Mouse (Mus musculus): ENCODE data around the gene Acp5. TPM values are rescaled to one million over a fixed set of nuclear protein-coding genes. Genes with fewer than 3 reads are reported as not detected.
"Not testable (repeated sequence)": the region's sequence is repeated elsewhere in the genome, so short reads cannot be mapped to it uniquely, and the experiment has no call there.

The Acp5 gene
- polyA plus RNA-seq, 1 experiment from 2014 or later, result 16.7 TPM

DNA sequence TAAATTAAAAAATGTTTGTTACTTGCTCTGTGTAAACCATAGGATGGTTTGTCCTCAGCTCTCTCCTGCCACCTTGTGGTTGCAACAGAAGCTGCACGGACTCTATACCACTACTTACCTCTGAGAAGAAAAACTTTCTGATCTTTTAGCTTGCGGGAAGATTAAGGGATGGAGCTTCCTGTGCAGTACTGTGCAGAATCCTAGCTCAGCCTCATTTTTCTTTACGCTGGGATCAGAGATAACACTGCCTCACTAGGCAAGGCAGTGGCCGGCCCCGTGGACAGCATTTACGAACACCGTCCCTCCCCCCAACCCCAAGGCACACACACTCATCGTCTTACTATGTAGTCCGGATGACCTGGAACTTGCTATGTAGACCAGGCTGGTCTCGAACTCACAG is 20.1 kb upstream of the Acp5 start:
- Histone ChIP-seq H3K4me3 (peak overlapping the region; percentile 69), H3K4me1 (peaks cover 18% of the 10 kb centered on the region), H3K27me3 (ENCODE audit: low read depth, poor library complexity, severe bottlenecking) (peaks cover 16% of the 10 kb centered on the region), H3K36me3 (peaks cover 10% of the 10 kb centered on the region), H3K27ac (no peak overlapping the region), H3K9me3 (replicated peaks) (no peaks in the 10 kb centered on the region)
- peak; percentile 77 for DNase-seq (ENCODE audit: low spot score)
- 27% methylated on average over 10 of the region's 10 CpGs for WGBS

DNA sequence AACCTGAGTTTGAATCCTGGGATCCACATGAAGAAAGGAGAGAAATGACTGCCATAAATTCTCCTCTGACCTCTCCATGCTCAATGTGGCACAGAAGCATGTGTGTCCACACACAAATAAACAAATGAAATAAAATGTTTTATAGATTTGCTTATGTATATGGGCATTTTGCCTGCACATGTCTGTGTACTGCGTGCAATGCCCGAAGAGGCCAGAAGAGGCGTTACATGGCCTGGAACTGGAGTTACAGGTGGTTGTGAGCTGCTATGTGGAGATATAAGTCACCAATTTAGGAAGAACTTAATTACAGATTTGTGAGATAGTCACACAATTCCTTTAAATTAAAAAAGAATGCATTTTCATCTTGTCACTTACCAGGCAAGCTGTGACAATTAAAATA is 18.3 kb upstream of the Acp5 start:
- WGBS, result 90% methylated on average over 3 of the region's 3 CpGs

DNA sequence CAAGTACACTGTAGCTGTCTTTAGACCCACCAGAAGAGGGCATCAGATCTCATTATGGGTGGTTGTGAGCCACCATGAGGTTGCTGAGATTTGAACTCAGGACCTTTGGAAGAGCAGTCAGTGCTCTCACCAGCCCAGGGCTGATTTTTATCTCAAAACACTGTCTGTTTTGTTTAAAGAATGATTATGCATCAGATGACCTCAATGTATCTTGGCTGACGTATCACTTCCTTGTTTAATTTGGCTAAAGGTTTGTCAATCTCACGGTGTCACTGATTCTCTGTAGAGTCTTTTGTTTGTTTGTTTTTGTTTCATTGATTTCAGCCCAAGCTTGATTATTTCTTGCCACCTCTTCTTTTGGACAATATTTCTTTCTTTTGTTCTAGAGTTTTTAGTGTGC is 15.4 kb upstream of the Acp5 start:
- 95% methylated on average over 2 of the region's 2 CpGs for WGBS
- H3K27me3 ChIP-seq (ENCODE audit: low read depth, poor library complexity, severe bottlenecking), result no peaks in the 10 kb centered on the region
- no peak for DNase-seq (ENCODE audit: low spot score)
- H3K4me1 ChIP-seq, result peaks cover 5% of the 10 kb centered on the region; the same call in 1 of the 2 replicates
- no peak overlapping the region for H3K4me3 ChIP-seq
- peaks cover 8% of the 10 kb centered on the region; the same call in 1 of the 2 replicates for H3K9me3 ChIP-seq (replicated peaks)
- H3K36me3 ChIP-seq, result no peaks in the 10 kb centered on the region
- no peak overlapping the region for H3K27ac ChIP-seq

More for the DNA sequence above, 18.3 kb upstream of the Acp5 start:
- H3K27me3 ChIP-seq (ENCODE audit: low read depth, poor library complexity, severe bottlenecking), result peaks cover 15% of the 10 kb centered on the region
- no peak overlapping the region for H3K4me3 ChIP-seq
- peaks cover 18% of the 10 kb centered on the region for H3K4me1 ChIP-seq
- H3K9me3 ChIP-seq (replicated peaks), result peaks cover 3% of the 10 kb centered on the region; the same call in 1 of the 2 replicates
- peaks cover 10% of the 10 kb centered on the region for H3K36me3 ChIP-seq
- no peak overlapping the region for H3K27ac ChIP-seq
- DNase-seq (ENCODE audit: low spot score), result no peak

DNA sequence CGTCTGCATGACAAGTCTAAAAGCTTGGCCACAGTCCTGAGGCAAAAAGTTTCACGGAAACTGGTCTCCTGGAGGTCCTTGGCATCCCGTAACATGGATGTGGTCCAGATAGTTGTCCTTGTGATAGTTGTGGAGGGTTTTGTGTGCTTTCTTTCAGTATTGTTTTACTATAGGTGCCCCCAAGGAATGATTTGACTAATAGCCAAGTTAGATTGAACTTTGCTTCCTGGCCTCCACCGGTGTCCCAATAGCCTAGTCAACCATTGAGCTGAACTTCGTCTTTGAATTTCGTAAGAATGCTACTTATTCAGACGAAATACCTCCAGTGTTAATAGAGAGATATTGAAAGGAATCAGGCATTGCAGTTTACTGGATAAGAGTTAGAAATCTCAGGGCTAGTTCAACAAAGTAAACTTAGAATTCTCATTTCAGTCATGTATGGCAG is 14.8 kb upstream of the Acp5 start:
- DNase-seq (ENCODE audit: low spot score); H3K4me1 ChIP-seq; H3K27me3 ChIP-seq (ENCODE audit: low read depth, poor library complexity, severe bottlenecking); H3K9me3 ChIP-seq (replicated peaks); H3K27ac ChIP-seq; H3K36me3 ChIP-seq; H3K4me3 ChIP-seq: not testable (repeated sequence)
- 84% methylated on average over 7 of the region's 7 CpGs for WGBS

DNA sequence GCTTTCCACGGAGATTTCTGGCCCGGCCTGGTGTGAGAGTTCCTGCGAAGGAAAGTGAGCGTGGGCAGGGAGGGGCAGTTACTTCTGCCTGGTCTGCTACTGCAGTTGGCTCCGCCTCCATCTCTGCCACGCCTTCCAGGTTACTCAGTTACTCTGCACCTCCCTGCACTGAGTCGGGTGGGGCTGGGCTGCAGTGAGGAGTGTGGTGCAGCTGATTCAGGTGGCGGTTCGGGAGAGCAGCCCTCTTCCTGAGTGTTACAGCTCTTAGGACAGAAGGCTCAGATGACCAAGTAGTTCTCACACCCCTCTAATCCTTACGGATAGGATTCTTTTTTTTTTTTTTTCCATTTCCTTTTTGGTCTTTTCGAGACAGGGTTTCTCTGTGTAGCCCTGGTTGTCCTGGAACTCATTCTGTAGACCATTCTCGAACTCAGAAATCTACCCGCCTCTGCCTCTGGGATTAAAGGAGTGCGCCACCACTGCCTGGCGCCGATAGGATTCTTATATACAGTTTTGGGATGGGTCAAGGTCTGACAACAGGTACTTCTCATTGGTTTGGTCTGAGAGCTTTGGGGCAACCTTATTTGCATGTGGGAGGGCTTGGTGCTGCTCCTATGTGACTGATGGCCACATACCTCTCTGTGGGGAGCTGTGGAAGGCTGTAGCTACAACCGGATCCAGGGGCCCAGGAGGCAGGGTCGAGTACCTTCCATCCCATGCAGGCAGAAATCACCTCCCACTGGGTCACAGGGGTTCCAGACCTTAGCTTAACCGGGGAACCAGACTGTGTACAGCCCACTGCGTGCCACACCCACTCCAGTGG is 14.1 kb upstream of the Acp5 start:
- Histone ChIP-seq H3K27ac (no peak overlapping the region), H3K36me3 (no peaks in the 10 kb centered on the region), H3K27me3 (ENCODE audit: low read depth, poor library complexity, severe bottlenecking) (no peaks in the 10 kb centered on the region), H3K4me3 (no peak overlapping the region), H3K9me3 (replicated peaks) (peaks cover 8% of the 10 kb centered on the region; the same call in 1 of the 2 replicates), H3K4me1 (no peaks in the 10 kb centered on the region)
- no peak for DNase-seq (ENCODE audit: low spot score)
- WGBS, result 76% methylated on average over 20 of the region's 20 CpGs

DNA sequence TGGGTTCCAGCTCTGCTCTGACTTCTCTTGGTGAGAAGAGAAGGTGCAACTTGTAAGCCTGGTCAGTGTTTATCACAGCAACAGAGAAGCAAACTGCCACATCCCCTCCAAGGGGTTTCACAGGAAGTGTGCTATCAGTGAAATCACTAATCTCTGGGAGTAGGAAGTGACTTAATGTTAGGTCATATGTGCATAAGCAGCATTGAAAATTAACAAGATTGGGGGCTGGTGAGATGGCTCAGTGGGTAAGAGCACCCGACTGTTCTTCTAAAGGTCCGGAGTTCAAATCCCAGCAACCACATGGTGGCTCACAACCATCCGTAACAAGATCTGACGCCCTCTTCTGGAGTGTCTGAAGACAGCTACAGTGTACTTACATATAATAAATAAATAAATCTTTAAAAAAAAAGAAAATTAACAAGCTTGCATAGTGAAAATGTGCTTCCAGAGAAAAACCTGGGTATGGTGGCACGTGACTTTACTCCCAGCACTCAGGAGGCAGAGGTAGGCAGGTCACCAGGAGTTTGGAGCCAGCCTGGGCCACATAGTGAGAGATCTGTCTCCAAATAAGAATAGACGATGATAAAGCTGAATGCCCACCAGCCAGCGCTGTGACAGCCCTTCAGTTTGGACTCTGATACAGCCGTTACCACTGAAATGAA is 8.9 kb upstream of the Acp5 start:
- no peak for DNase-seq (ENCODE audit: low spot score)
- H3K9me3 ChIP-seq (replicated peaks), result peaks cover 8% of the 10 kb centered on the region; the same call in 1 of the 2 replicates
- H3K4me1 ChIP-seq, result no peaks in the 10 kb centered on the region
- no peaks in the 10 kb centered on the region for H3K36me3 ChIP-seq
- no peaks in the 10 kb centered on the region for H3K27me3 ChIP-seq (ENCODE audit: low read depth, poor library complexity, severe bottlenecking)
- no peak overlapping the region for H3K27ac ChIP-seq
- 89% methylated on average over 8 of the region's 8 CpGs for WGBS
- H3K4me3 ChIP-seq, result no peak overlapping the region

DNA sequence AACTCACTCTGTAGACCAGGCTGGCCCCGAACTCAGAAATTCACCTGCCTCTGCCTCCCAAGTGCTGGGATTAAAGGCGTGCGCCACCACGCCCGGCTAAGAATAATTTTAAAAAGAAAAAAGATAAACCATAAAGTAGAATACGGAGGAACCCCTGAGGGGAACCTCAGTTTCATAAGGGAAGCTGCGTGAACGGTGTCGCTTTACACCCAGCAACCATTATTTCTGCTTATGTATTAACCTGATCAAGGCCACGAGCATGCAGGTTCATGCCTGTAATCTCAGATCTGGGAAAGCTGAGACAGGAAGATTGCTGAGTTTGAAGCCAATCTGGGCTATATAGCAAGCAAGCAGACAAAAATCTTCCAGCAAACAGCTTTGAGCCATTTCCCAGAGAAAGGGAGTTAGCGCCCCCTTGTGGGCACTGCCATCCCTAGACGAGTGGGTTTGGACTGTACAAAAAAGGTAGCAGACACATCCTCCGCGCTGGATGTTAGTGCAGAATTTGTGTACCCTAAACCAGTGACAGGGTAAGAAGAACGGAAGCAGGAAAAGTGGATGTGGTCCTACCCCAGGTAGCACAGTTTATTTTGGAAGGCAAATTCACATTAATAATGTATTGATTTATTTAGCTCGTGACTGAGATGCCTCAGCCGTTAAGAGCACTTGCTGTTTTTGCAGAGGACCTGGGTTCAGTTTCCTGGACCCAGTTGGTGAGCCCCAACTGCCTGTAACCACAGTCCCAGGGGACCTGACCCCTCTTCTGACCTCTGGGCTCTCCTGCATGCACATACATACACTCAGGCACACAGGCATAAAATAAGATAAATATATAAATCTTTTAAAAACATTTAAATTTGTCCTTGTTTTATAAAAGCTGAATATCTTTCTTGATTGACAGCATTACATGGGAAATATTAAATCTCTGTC is 7.9 kb upstream of the Acp5 start:
- no peak overlapping the region for H3K4me3 ChIP-seq
- no peaks in the 10 kb centered on the region for H3K27me3 ChIP-seq (ENCODE audit: low read depth, poor library complexity, severe bottlenecking)
- H3K4me1 ChIP-seq, result no peaks in the 10 kb centered on the region
- 59% methylated on average over 17 of the region's 17 CpGs for WGBS
- H3K9me3 ChIP-seq (replicated peaks), result 0 out of 2 replicates have a peak, but pooled peaks cover 5% of the 10 kb centered on the region
- H3K36me3 ChIP-seq, result no peaks in the 10 kb centered on the region
- DNase-seq (ENCODE audit: low spot score), result peak; percentile 92
- H3K27ac ChIP-seq, result no peak overlapping the region

DNA sequence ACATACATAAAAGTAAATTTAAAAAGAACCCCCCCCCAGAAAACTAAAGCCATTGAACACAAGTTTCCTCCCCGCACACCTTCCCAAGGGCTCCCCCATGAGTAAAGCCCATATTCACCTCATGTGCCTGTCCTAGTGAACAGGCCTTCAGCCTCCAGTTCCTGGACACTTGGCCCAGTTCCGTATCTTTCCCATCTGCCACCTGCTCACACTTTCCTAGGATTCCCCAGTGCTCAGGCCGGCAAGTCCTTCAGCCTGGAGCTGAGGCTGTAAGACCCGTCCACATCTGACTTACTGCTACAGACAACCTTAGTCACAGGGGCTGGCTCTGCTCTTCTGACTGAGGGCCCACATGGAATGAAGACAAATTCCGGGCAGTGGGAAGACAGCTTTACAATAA is 4.2 kb upstream of the Acp5 start:
- 90% methylated on average over 5 of the region's 5 CpGs for WGBS
- Histone ChIP-seq H3K4me3 (no peak overlapping the region), H3K9me3 (replicated peaks) (no peaks in the 10 kb centered on the region), H3K4me1 (peaks cover 14% of the 10 kb centered on the region), H3K27me3 (ENCODE audit: low read depth, poor library complexity, severe bottlenecking) (peaks cover 27% of the 10 kb centered on the region), H3K27ac (no peak overlapping the region), H3K36me3 (no peaks in the 10 kb centered on the region)
- DNase-seq (ENCODE audit: low spot score), result no peak

DNA sequence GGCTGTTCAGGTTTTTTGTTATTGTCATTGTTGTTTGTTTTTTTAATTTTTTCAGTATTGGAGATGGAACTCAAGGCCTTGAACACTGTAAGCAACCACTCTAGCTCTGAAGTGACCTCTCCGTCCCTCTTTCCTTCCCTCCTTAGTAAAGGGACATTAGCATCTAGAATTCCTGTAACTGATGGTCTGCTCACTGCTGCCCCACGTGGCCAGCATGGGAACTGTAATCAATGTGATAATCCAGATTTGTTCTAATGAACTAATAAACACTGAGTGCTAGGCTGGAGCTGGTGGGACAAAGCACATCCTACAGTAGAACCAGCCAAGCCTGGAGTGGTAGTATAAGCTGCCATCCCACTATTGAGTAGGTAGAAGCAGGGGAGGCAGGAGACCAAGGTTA is 3.0 kb upstream of the Acp5 start:
- no peaks in the 10 kb centered on the region for H3K9me3 ChIP-seq (replicated peaks)
- peaks cover 27% of the 10 kb centered on the region for H3K27me3 ChIP-seq (ENCODE audit: low read depth, poor library complexity, severe bottlenecking)
- WGBS, result 46% methylated on average over 2 of the region's 2 CpGs
- no peak for DNase-seq (ENCODE audit: low spot score)
- peaks cover 14% of the 10 kb centered on the region for H3K4me1 ChIP-seq
- no peak overlapping the region for H3K27ac ChIP-seq
- no peaks in the 10 kb centered on the region for H3K36me3 ChIP-seq
- no peak overlapping the region for H3K4me3 ChIP-seq

DNA sequence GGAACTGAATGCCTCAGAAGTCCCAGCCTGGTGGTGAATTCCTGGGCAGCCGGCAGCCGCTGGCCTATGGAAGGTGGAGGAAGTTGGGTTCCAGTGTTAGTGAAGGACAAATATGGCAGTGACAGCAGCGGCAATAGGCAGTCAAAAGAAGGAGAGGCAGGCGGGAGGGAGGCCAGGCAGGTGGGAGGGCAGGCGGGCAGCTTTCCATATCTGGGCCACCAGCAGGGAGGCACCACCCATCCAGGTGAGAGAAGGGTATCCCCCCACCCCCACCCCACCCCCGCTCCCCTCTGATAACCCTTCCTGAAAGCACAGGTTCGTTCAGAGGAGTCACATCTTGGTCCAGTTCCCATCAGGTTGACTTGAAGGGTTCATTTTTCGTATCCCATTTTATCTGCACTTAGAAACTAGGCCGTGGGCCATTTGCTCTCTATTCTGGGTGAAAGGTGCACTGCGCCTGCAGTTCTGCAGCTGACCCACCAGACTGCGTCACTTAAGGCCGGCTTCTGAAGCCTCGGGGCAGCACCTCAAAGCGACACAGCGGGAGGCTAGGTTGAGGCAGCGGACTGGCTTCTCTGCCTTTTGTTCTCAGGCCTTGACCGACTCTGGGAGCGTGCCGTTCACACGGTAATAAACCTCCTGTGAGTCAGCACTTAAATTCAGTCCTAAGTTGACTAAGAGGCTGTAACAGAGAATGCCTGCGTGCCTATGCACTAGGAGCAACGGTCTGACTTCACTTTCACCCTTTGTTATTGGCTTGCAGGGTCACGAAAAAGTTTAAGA is 1.4 kb upstream of the Acp5 start:
- DNase-seq (ENCODE audit: low spot score), result no peak
- H3K27ac ChIP-seq, result peak overlapping the region; percentile 19
- H3K36me3 ChIP-seq, result no peaks in the 10 kb centered on the region
- peak overlapping the region; percentile 21; the same call in 1 of the 2 replicates for H3K4me3 ChIP-seq
- no peaks in the 10 kb centered on the region for H3K9me3 ChIP-seq (replicated peaks)
- peaks cover 38% of the 10 kb centered on the region for H3K27me3 ChIP-seq (ENCODE audit: low read depth, poor library complexity, severe bottlenecking)
- H3K4me1 ChIP-seq, result peaks cover 18% of the 10 kb centered on the region
- 6% methylated on average over 22 of the region's 23 CpGs for WGBS

DNA sequence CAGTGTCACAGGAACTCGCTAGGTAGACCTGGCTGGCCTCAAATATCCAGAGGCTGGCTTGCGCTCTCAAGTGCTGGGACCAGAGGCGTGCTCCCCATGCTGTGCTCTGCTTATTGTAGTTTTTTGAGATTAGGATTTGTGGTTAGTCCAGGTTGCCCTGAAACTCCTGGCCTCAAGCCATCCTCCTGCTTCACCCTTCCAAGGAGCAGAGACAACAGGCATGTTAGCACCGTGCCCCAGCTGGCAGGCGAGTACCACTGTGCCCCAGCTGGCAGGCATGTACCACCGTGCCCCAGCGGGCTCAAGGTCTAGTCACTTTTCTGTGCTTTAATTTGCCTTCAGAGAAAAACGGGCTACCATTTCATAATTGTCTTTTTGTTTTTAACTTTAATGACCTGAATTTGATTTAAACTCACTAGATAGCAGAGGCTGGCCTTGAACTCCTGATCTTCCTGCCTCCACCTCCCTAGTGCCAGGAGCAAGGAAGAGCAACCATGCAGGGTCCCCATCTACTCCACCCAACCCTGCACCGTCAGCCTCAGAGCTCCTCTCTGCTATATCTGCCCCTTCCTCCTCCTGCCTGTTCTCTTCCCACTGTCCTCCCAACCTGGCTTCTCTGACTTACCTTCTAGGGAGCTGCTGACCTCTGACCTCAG is 395 bp downstream of the Acp5 start:
- no peak overlapping the region for H3K27ac ChIP-seq
- peaks cover 54% of the 10 kb centered on the region for H3K27me3 ChIP-seq (ENCODE audit: low read depth, poor library complexity, severe bottlenecking)
- 82% methylated on average over 9 of the region's 9 CpGs for WGBS

More for the DNA sequence above, 395 bp downstream of the Acp5 start:
- Histone ChIP-seq H3K4me1 (peaks cover 35% of the 10 kb centered on the region), H3K9me3 (replicated peaks) (no peaks in the 10 kb centered on the region), H3K4me3 (no peak overlapping the region; the same call in 1 of the 2 replicates), H3K36me3 (no peaks in the 10 kb centered on the region)
- no peak for DNase-seq (ENCODE audit: low spot score)

All from limb, embryonic 10.5 days (tissue).